Mouse (Mus musculus): ENCODE results near the gene Kpna4. TPM values are rescaled to one million over a fixed set of nuclear protein-coding genes. Genes with fewer than 3 reads are reported as not detected.
A peak's percentile ranks its signal among the peaks of the same experiment; 100 is the strongest.

Kpna4 gene
- polyA plus RNA-seq, 1 experiment from 2014 or later: 83.1 TPM

GRCm38 (mm10) chr3:69154691-69155090, 27.8 kb upstream of the Kpna4 start:
- in situ Hi-C loops (cut with MboI; ENCODE audit: low pct_unique_long_range_greater_than_20kb): no loop called here
- TF ChIP-seq CTCF (IDR thresholded peaks at IDR 0.05): no peak
- peaks cover 12% of the 10 kb centered on the region for H3K27me3 ChIP-seq
- ATAC-seq (no peak), DNase-seq (ENCODE audit: low read depth, low spot score) (no peak)
- CTCF ChIA-PET: interaction anchor here (1.1 kb wide), 1 partner anchor 21 kb away, joined by 3 read pairs; no protein-coding TSS in a partner anchor
- POLR2A ChIA-PET: no interaction called here

- H3K27me3 ChIP-seq: peaks cover 12% of the 10 kb centered on the region
- DNase-seq (ENCODE audit: low read depth, low spot score) (no peak), ATAC-seq (no peak)
- in situ Hi-C loops (cut with MboI; ENCODE audit: low pct_unique_long_range_greater_than_20kb): no loop called here
- POLR2A ChIA-PET: interaction anchor here (0.7 kb wide), 1 partner anchor 8 kb away, joined by 3 read pairs; no protein-coding TSS in a partner anchor
- no peak for TF ChIP-seq CTCF (IDR thresholded peaks at IDR 0.05)
- CTCF ChIA-PET: no interaction called here
These were observed 24.0 kb upstream of the Kpna4 start for GRCm38 (mm10) chr3:69150921-69151320.

GRCm38 (mm10) chr3:69142372-69142994, 15.6 kb upstream of the Kpna4 start:
- no peak for TF ChIP-seq CTCF (IDR thresholded peaks at IDR 0.05)
- no peak for DNase-seq (ENCODE audit: low read depth, low spot score)
- no peaks in the 10 kb centered on the region for H3K27me3 ChIP-seq
- in situ Hi-C loops (cut with MboI; ENCODE audit: low pct_unique_long_range_greater_than_20kb): no loop called here
- CTCF ChIA-PET: interaction anchor here (0.8 to 1.9 kb wide), 2 partner anchors 17 to 21 kb away, joined by 3 to 5 read pairs; no protein-coding TSS in a partner anchor
- POLR2A ChIA-PET: interaction anchor here (0.5 to 0.9 kb wide), 2 partner anchors 9 to 19 kb away, joined by 3 read pairs; no protein-coding TSS in a partner anchor
- ATAC-seq: no peak

GRCm38 (mm10) chr3:69140851-69141250, 13.9 kb upstream of the Kpna4 start:
- TF ChIP-seq CTCF (IDR thresholded peaks at IDR 0.05): no peak
- ChIA-PET CTCF (no interaction called here), POLR2A (no interaction called here)
- ATAC-seq (no peak), DNase-seq (ENCODE audit: low read depth, low spot score) (no peak)
- no peaks in the 10 kb centered on the region for H3K27me3 ChIP-seq
- in situ Hi-C loops (cut with MboI; ENCODE audit: low pct_unique_long_range_greater_than_20kb): no loop called here

DNA sequence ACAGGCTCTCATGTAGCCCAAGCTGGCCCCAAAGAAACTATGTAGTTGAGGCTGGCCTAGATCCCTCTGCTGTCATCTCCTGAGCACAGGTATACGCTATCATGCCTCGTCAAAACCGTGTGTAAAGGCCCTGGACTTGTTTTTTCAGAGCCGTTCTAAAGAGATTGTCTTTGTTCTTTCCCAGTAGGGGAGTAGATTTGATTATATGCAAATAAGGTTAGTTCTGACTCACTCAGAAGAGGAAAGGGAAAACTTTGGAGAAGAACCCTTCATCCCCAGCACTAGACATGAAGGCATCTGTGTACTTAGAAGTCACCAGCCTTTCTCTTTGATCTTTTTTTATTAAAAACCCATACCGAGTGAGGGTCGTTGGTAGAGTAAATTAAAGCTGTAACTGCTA, 9.1 kb upstream of the Kpna4 start:
- ChIA-PET POLR2A (no interaction called here), CTCF (interaction anchor here (0.8 to 1.3 kb wide), 2 partner anchors 8 to 24 kb away, joined by 3 read pairs; no protein-coding TSS in a partner anchor)
- DNase-seq (ENCODE audit: low read depth, low spot score): no peak
- H3K27me3 ChIP-seq: no peaks in the 10 kb centered on the region
- no peak for TF ChIP-seq CTCF (IDR thresholded peaks at IDR 0.05)
- no peak for ATAC-seq
- in situ Hi-C loops (cut with MboI; ENCODE audit: low pct_unique_long_range_greater_than_20kb): no loop called here

DNA sequence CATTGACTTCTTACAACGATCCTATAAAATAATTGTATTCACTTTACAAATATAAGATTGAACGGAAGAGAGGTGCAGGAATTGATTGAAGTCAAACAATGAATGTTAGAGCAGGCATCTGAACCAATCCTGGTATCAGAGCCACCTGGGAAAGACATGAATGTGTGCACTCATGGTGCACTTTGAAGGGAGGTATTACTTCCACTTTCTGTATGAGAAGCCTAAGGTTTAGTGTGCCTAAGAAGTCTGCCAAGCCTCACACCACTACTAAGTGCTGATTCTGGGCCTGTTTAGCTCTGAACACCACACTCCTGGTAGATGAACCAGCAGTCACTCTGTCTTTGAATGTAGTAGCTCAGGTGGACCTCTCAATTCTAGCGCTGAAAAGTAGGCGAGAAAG, 4.1 kb upstream of the Kpna4 start:
- no peak for ATAC-seq
- DNase-seq (ENCODE audit: low read depth, low spot score): no peak
- no peaks in the 10 kb centered on the region for H3K27me3 ChIP-seq
- no peak for TF ChIP-seq CTCF (IDR thresholded peaks at IDR 0.05)
- CTCF ChIA-PET: interaction anchor here (1.0 to 1.2 kb wide), 3 partner anchors 8 to 30 kb away, joined by 3 read pairs; no protein-coding TSS in a partner anchor
- in situ Hi-C loops (cut with MboI; ENCODE audit: low pct_unique_long_range_greater_than_20kb): no loop called here
- POLR2A ChIA-PET: no interaction called here

GRCm38 (mm10) chr3:69127693-69128092, 780 bp upstream of the Kpna4 start:
- in situ Hi-C loops (cut with MboI; ENCODE audit: low pct_unique_long_range_greater_than_20kb): loop anchor here (10.0 kb wide), 2 partner anchors 357 to 597 kb away; partner anchors contain the start of gene Nmd3
- CTCF ChIA-PET: interaction anchor here (1.1 to 1.3 kb wide), 3 partner anchors 8 to 32 kb away, joined by 3 to 4 read pairs (median 3); no protein-coding TSS in a partner anchor
- no peak for DNase-seq (ENCODE audit: low read depth, low spot score)
- TF ChIP-seq CTCF (IDR thresholded peaks at IDR 0.05): no peak
- POLR2A ChIA-PET: no interaction called here
- H3K27me3 ChIP-seq: no peaks in the 10 kb centered on the region
- no peak for ATAC-seq

DNA sequence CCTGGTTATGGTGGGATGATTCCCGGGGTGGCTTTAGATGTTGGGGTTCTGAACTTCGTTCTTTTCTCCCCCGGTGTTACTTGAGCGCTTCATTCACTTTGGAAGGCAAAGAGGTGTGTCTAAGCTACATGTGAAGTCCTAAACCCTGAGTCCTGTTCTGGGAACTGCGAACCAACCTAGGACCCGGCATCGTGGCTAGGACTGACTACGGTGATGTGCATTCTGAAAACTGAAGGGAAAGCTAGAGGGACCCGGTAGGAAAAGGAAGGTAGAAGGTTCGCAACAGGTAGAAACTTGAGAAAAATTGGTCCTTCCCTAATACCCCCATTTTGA, 399 bp upstream of the Kpna4 start:
- H3K27me3 ChIP-seq: no peaks in the 10 kb centered on the region
- POLR2A ChIA-PET: no interaction called here
- TF ChIP-seq CTCF (IDR thresholded peaks at IDR 0.05): no peak
- ATAC-seq (peak; percentile 29), DNase-seq (ENCODE audit: low read depth, low spot score) (no peak)
- in situ Hi-C loops (cut with MboI; ENCODE audit: low pct_unique_long_range_greater_than_20kb): loop anchor here (10.0 kb wide), 2 partner anchors 357 to 597 kb away; partner anchors contain the start of gene Nmd3
- CTCF ChIA-PET: interaction anchor here (1.2 to 1.3 kb wide), 2 partner anchors 8 to 11 kb away, joined by 3 to 4 read pairs; no protein-coding TSS in a partner anchor

DNA sequence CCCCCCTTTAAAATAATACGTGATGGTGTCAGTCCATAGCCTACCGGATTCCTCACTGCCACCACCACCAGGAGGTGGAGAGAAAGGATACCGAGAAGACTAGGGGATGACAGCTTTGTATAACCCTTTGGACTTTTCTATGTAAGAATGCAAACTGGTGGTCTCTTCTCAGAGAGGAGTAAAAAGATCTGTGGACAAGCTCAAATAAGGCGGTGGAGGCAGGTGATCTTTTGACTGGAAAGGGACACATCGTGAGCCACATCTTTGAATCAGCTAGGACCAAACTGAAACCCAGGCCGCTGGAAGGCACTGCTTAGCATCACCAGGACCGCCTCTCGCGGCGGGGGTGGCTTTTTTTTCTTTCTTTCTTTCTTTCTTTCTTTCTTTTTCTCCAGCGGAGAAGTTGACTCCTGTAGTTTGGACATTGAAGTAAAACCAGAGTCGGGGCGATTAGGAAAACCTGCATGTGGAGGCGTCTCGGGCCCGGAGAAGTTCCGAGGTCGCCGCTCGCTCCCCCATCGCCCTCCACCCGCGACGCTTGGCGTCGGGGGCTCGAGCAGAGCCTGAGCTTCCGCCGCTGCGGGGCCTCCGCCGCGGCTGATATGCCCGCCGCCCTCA, 913 bp downstream of the Kpna4 start:
- in situ Hi-C loops (cut with MboI; ENCODE audit: low pct_unique_long_range_greater_than_20kb): loop anchor here (10.0 kb wide), 2 partner anchors 359 to 599 kb away; partner anchors contain the start of gene Nmd3
- peak; percentile 33 for ATAC-seq
- no peaks in the 10 kb centered on the region for H3K27me3 ChIP-seq
- ChIA-PET CTCF (interaction anchor here (1.0 to 1.4 kb wide), 3 partner anchors 12 to 60 kb away, joined by 3 to 4 read pairs (median 3); no protein-coding TSS in a partner anchor), POLR2A (interaction anchor here (0.7 to 1.2 kb wide), 6 partner anchors 52 to 118 kb away, joined by 3 to 4 read pairs (median 4); no protein-coding TSS in a partner anchor)
- TF ChIP-seq CTCF (IDR thresholded peaks at IDR 0.05): peak; percentile 52
- no peak for DNase-seq (ENCODE audit: low read depth, low spot score)

DNA sequence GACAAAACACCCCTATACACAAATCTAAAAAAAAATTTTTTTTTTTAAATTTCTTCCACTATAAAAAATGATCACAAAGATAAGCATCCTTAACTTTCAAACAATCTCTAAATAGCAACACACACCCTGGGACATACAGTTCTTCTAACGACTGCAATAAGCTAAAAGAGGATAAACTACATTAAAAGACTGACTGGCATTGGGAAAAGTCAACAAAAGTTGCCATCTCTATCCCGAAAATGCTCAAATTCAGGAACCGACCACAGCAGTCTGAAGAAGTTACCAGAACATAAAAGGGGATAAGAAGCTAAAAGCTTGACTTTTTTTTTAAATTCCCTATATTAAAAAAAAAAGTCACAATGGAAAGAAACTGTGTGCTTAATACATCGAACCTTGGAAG, 1.5 kb downstream of the Kpna4 start:
- TF ChIP-seq CTCF (IDR thresholded peaks at IDR 0.05): no peak
- CTCF ChIA-PET: interaction anchor here (1.0 to 1.4 kb wide), 4 partner anchors 11 to 80 kb away, joined by 3 to 4 read pairs (median 3); no protein-coding TSS in a partner anchor
- POLR2A ChIA-PET: interaction anchor here (0.7 to 1.2 kb wide), 7 partner anchors 51 to 117 kb away, joined by 3 to 4 read pairs (median 4); no protein-coding TSS in a partner anchor
- no peak for DNase-seq (ENCODE audit: low read depth, low spot score)
- no peak for ATAC-seq
- H3K27me3 ChIP-seq: no peaks in the 10 kb centered on the region
- in situ Hi-C loops (cut with MboI; ENCODE audit: low pct_unique_long_range_greater_than_20kb): loop anchor here (10.0 kb wide), 2 partner anchors 359 to 599 kb away; partner anchors contain the start of gene Nmd3

GRCm38 (mm10) chr3:69118827-69119226, 8.1 kb downstream of the Kpna4 start:
- ChIA-PET CTCF (no interaction called here), POLR2A (no interaction called here)
- ATAC-seq (peak; percentile 80), DNase-seq (ENCODE audit: low read depth, low spot score) (no peak)
- H3K27me3 ChIP-seq: no peaks in the 10 kb centered on the region
- TF ChIP-seq CTCF (IDR thresholded peaks at IDR 0.05): no peak
- in situ Hi-C loops (cut with MboI; ENCODE audit: low pct_unique_long_range_greater_than_20kb): no loop called here

Measured in Patski (cell line).